Mouse (Mus musculus) liver, embryonic 11.5 days (tissue): Measurements from ENCODE around the gene Cnot6l. TPM values are rescaled to one million over a fixed set of nuclear protein-coding genes. Genes with fewer than 3 reads are reported as not detected.
A peak's percentile ranks its signal among the peaks of the same experiment; 100 is the strongest.

Experiments
- ATAC-seq: fragments of 200-750 bp; cut with Nextera tagmentation; replicated peaks from 2 replicates; pipeline ENCODE4 v1.8.0; 2017; ENCODE audit warnings: moderate number of reproducible peaks, mild to moderate bottlenecking, moderate TSS enrichment, moderate library complexity; ENCODE audit not compliant: low FRiP score
- DNase-seq: peaks from one replicate; pipeline ENCODE4 v3.0.0-alpha.2; 2017; ENCODE audit warnings: low spot score
- H3K27ac ChIP-seq: fragments of 300-500 bp; sonication (generic); 2 replicates; pipeline ENCODE4 v1.5.1; 2014; ENCODE audit warnings: mild to moderate bottlenecking, low read depth, low read length, control low read depth
- H3K27me3 ChIP-seq: fragments of 300-500 bp; sonication (generic); replicated peaks from 2 replicates; pipeline ENCODE4 v1.6.1; 2014; ENCODE audit warnings: low read length, mixed read lengths; ENCODE audit not compliant: control insufficient read depth, insufficient read depth
- H3K36me3 ChIP-seq: fragments of 300-500 bp; sonication (generic); 2 replicates; pipeline ENCODE4 v1.6.1; 2014; ENCODE audit warnings: mild to moderate bottlenecking, low read length, moderate library complexity, mixed read lengths; ENCODE audit not compliant: control insufficient read depth, insufficient read depth
- H3K4me1 ChIP-seq: fragments of 300-500 bp; sonication (generic); replicated peaks from 2 replicates; pipeline ENCODE4 v1.6.1; 2014; ENCODE audit warnings: low read length, mixed read lengths; ENCODE audit not compliant: control insufficient read depth, insufficient read depth
- H3K4me2 ChIP-seq: fragments of 300-500 bp; sonication (generic); 2 replicates; pipeline ENCODE4 v1.6.1; 2014; ENCODE audit warnings: mild to moderate bottlenecking, control low read depth, moderate library complexity
- H3K4me3 ChIP-seq: fragments of 300-500 bp; sonication (generic); 2 replicates; pipeline ENCODE4 v1.5.1; 2014; ENCODE audit warnings: low read depth, low read length, control low read depth
- H3K9ac ChIP-seq: fragments of 300-500 bp; sonication (generic); 2 replicates; pipeline ENCODE4 v1.6.1; 2014; ENCODE audit warnings: low read depth, low read length, control low read depth
- H3K9me3 ChIP-seq: fragments of 300-500 bp; sonication (generic); 2 replicates; pipeline ENCODE4 v1.6.1; 2016; ENCODE audit warnings: low read length, inconsistent platforms, mixed read lengths; ENCODE audit not compliant: control insufficient read depth
- WGBS: fragments of 180-500 bp; shearing (Covaris S2); extraction: QIAGEN DNeasy Blood & Tissue Kit; methylation state at CpG from one replicate; pipeline ENCODE4 v1.1.7; 2014; 5-methylcytosine and 5-hydroxymethylcytosine counted together
- polyA plus RNA-seq: library from polyadenylated mRNA; unstranded; fragments of >200 nt; fragmentation: Nextera tagmentation; extraction: Ambion mirVana; gene quantifications from 2 replicates; pipeline ENCODE4 v1.2.1, GENCODE M21; 2014

Gene Cnot6l
- polyA plus RNA-seq, 1 experiment from 2014 or later, result 11.5 TPM

DNA sequence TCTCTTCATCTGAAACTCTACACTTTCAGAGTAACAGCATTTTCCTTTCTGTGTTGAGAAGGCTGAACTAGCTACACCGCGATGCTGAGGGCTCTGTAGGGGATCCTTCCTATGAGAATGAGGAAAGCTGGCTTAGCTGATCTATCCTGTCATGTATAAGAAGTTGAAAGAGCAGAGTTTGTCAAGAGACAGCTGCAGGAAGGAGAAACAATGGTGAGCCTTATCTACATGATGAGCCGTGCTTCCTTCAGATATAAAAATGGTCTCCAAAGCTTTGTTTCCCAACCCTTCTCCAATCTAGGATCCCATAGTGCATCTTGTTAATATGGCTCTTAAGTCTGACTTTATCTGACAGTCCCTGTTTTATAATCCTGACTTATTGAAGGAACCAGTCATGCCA lies 6.5 kb upstream of the Cnot6l start:
- WGBS, result 40% methylated on average over 3 of the region's 3 CpGs

DNA sequence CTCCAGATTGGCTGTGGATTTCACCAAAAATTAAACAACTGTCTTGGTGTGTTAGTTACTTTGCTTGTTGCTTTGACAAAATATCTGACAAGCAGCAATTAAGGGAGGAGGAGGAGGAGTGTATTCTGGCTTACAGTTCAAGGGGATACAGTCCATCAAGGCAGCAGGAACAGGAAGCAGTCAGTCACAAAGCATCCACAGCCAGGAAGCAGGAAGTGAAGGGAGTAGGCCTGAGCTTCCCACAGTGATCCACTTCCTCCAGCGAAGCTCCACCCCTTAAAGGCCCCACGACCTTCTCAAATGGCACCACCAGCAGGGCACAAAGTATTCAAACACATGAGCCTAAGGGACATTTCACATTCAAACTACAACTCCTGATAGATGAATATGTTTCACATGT lies 2.8 kb upstream of the Cnot6l start:
- Histone ChIP-seq H3K27ac (no peak overlapping the region), H3K27me3 (no peaks in the 10 kb centered on the region), H3K9me3 (no peaks in the 10 kb centered on the region), H3K4me1 (peaks cover 6% of the 10 kb centered on the region), H3K9ac (no peak overlapping the region), H3K36me3 (no peaks in the 10 kb centered on the region), H3K4me3 (no peak overlapping the region), H3K4me2 (no peak overlapping the region)
- no peak for DNase-seq
- 72% methylated on average over 2 of the region's 2 CpGs for WGBS
- no peak for ATAC-seq

More for the DNA sequence above, 6.5 kb upstream of the Cnot6l start:
- Histone ChIP-seq H3K9me3 (no peaks in the 10 kb centered on the region), H3K27ac (no peak overlapping the region), H3K36me3 (no peaks in the 10 kb centered on the region), H3K27me3 (no peaks in the 10 kb centered on the region), H3K4me3 (no peak overlapping the region), H3K4me2 (no peak overlapping the region), H3K4me1 (no peaks in the 10 kb centered on the region), H3K9ac (no peak overlapping the region)
- DNase-seq (no peak), ATAC-seq (no peak)

DNA sequence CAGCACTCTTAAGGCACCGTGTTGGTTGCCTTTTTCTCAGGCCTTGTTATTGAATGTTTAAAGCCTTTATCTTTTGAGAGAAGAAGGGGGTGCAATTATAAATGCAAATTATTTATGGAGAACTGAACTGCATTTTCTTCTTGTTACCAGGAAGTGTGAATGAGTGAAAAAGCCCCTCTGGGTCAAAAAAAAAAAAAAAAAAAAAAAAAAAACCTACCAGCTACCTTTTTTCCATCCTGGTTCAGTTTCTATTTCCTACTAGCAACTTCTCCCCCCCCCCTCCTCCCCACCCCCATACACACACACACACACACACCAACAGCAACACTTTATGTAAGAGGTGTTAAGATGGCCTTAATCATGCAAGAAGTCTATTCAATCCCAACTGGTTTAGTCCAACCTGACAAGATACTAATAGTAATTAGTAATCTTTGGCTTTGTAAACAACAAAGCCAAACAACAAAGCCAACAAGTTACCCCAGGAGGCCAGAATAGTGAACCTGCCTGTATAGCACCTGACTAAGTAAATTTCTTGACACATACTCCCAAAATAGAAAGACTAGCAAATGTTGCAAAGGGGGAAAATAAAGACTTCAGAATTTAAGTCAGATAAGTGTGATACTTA lies 463 bp downstream of the Cnot6l start:
- WGBS, result 0% methylated on average over 1 of the region's 1 CpGs
- ATAC-seq, result no peak
- peak overlapping the region; percentile 80 for H3K9ac ChIP-seq

DNA sequence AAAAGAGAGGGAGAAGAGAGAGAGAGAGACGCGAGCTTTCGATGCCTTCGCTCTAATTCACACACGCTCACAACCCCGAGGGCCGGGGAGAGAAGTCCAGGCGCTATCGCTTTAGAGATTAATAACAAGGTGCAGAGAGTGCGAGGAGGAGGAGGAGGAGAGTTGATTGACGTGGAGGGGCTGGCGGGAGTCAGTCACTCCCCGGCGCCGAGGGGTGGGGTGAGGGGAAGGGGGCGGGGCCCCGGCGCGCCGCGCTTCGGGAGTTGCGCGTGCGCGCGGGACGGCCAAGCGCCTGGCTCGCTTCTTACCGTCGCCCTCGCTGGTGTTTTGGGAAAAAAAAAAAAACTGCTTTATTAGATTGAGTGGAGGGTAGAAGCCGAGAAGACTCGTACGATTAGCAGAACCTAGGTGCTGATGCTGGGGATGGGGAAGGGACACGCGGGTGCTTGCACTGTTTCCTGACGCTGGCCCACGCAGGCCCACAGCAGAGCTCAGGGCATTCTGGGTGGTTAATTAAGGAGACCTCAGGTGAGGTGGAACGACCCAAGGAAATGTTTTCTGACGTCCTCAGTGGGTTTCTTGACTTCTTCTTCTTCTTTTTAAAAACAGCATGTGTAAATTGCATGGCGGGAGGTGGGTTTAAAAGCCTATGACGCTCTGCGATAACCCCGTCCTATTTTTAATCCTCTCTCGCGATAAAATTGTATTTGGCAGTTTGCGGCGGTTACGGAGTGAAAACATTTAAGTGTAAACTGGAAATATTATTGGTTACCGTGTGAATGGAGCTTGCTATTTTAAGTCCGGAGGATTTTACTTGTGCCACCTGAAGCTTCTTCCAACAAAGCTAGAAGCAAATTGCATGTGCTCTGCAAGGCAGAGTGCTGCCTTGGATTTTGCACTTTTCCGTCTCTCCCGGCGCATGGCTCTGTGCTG lies 1.3 kb downstream of the Cnot6l start:
- WGBS, result under 1% methylated on average over 56 of the region's 56 CpGs
- H3K36me3 ChIP-seq, result no peaks in the 10 kb centered on the region
- ATAC-seq, result peak; percentile 94

More for the DNA sequence above, 463 bp downstream of the Cnot6l start:
- no peak for DNase-seq
- H3K36me3 ChIP-seq, result no peaks in the 10 kb centered on the region
- H3K9me3 ChIP-seq, result no peaks in the 10 kb centered on the region
- peak overlapping the region; percentile 94 for H3K4me2 ChIP-seq
- peak overlapping the region; percentile 89 for H3K4me3 ChIP-seq
- H3K27ac ChIP-seq, result peak overlapping the region; percentile 99
- no peaks in the 10 kb centered on the region for H3K27me3 ChIP-seq
- H3K4me1 ChIP-seq, result peaks cover 13% of the 10 kb centered on the region

DNA sequence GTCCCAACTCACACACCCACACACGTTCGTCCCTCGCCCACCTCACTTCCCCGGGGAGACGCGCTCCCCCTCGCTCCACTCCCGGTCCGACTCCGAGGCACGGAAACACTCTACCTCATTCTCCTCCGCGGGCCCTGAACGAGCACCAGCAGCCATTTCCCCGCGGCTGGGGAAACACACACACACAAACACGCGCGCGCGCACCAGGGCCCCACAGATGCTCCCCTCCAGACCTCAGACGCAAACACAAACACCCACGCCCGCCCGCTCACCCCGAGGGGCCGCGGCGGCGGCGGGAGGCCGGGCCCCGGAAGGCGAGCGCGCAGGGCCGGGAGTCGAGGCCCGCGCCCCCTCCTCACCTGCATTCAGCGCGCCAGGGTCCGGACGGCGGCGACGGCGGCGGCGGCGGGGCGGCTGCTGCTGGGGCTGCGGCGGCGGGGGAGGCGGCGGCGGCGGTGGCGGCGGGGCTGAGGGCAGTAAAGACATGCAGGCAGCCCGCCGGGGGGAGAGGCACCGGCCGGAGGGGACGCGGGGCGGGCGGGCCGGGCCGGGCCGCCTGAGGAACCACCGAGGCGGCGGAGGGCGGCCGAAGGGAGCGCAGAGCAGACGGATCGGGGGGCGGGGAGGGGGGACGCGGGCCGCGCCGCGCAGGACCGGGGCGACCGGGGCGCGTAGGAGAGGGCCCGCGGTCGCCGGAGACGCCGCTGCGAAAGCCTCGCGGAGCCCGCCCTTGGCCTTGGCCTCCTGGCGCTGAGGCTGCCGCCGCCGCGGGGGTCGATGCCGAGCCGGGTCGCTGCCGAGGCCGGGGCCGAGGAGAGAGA lies 2.2 kb downstream of the Cnot6l start:
- Histone ChIP-seq H3K27me3 (no peaks in the 10 kb centered on the region), H3K36me3 (no peaks in the 10 kb centered on the region), H3K4me3 (peak overlapping the region; percentile 89), H3K4me2 (peak overlapping the region; percentile 94), H3K9ac (peak overlapping the region; percentile 80), H3K9me3 (no peaks in the 10 kb centered on the region), H3K4me1 (peaks cover 13% of the 10 kb centered on the region), H3K27ac (peak overlapping the region; percentile 99)
- peak; percentile 42 for ATAC-seq
- peak; percentile 73 for DNase-seq
- WGBS, result 1% methylated on average over 59 of the region's 114 CpGs

More for the DNA sequence above, 1.3 kb downstream of the Cnot6l start:
- DNase-seq, result peak; percentile 89
- H3K4me2 ChIP-seq, result peak overlapping the region; percentile 94
- peak overlapping the region; percentile 80 for H3K9ac ChIP-seq
- peak overlapping the region; percentile 99 for H3K27ac ChIP-seq
- peaks cover 13% of the 10 kb centered on the region for H3K4me1 ChIP-seq
- H3K4me3 ChIP-seq, result peak overlapping the region; percentile 89
- H3K9me3 ChIP-seq, result no peaks in the 10 kb centered on the region
- no peaks in the 10 kb centered on the region for H3K27me3 ChIP-seq

DNA sequence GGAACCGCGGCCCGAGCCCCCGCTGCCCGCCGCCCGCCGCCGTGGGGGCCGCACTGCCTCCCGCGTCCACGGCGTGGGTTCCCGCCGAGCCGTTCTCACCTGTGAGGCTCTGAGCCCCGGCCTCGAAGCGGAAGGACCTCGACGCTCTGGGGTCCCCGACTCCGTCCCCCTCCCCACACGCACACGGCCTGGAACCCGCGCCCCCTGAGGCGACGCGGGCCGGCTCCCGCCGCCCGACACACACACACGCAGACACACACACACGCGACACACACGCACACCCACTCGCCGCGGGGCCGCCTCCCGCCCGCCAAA lies 2.8 kb downstream of the Cnot6l start:
- Histone ChIP-seq H3K9ac (peak overlapping the region; percentile 80), H3K36me3 (no peaks in the 10 kb centered on the region), H3K4me3 (peak overlapping the region; percentile 89), H3K4me1 (peaks cover 13% of the 10 kb centered on the region), H3K27me3 (no peaks in the 10 kb centered on the region), H3K27ac (peak overlapping the region; percentile 99), H3K9me3 (no peaks in the 10 kb centered on the region), H3K4me2 (peak overlapping the region; percentile 94)
- ATAC-seq, result no peak
- DNase-seq, result no peak
- WGBS, result 0% methylated on average over 26 of the region's 45 CpGs

DNA sequence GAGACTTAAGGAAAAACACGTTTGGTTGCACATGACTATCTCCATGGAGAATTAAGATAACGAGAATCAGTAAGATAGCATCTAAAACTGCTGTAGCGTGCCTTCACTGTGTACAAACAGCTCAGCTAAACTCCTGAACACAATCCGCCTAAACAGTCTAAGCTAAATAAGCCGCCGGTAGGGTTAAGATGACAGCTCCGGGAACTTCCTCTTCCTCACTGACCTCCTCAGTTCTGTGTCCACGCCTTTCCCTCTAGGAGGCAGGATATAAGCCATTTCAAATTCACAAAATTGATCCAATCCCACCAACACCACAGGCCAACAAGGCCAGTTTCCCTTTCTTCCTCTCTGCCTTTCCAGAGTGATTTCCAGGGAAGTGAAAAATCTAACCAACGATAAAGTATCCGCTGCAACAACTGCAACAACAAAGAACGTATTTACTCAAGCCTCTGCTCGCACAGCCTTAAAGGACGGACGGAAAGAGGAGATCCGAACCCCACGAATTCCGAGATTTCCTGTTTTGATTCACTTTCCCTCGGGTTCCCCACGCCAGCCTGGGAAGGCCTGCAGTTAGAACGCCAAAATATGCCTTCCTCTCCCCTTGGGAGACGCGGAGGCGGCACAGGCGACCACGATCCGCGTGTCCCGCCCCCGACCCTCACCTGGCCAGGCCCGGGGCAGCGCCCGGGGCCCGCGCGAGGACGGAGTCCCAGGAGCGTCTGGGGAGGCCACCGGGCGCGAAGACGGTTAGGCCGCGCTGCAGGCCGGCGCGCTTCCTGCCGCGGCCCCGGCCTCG lies 3.3 kb downstream of the Cnot6l start:
- ATAC-seq, result no peak

DNA sequence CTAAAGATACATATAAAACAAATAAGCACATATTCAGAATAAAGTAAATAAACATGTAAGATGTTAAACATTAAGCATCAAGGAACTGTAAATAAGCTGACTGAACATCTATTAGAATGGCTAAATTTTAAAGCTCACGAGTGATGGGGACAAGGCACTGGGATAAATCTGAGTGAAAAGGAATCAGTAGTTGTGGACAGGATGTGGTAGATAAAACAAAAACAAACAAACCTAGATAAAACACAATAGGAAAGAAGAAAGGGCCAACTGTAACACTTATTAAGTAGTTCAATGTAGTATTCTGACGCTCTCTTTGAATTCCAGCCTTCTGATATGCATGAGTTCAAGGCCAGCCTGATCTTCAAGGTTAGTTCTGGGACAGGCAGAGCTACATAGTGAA lies 21.6 kb downstream of the Cnot6l start:
- no peaks in the 10 kb centered on the region for H3K36me3 ChIP-seq

More for the DNA sequence above, 3.3 kb downstream of the Cnot6l start:
- WGBS, result under 1% methylated on average over 50 of the region's 50 CpGs
- Histone ChIP-seq H3K4me3 (peak overlapping the region; percentile 89), H3K27me3 (no peaks in the 10 kb centered on the region), H3K4me1 (peaks cover 13% of the 10 kb centered on the region), H3K27ac (peak overlapping the region; percentile 99), H3K4me2 (peak overlapping the region; percentile 94), H3K36me3 (no peaks in the 10 kb centered on the region), H3K9ac (peak overlapping the region; percentile 80), H3K9me3 (no peaks in the 10 kb centered on the region)
- DNase-seq, result peak; percentile 53

More for the DNA sequence above, 21.6 kb downstream of the Cnot6l start:
- H3K4me1 ChIP-seq, result no peaks in the 10 kb centered on the region; the same call in 1 of the 2 replicates
- H3K9ac ChIP-seq, result no peak overlapping the region
- ATAC-seq, result no peak
- no peak for DNase-seq
- H3K4me3 ChIP-seq, result no peak overlapping the region
- 70% methylated on average over 2 of the region's 2 CpGs for WGBS
- H3K27ac ChIP-seq, result no peak overlapping the region
- H3K4me2 ChIP-seq, result no peak overlapping the region
- H3K27me3 ChIP-seq, result no peaks in the 10 kb centered on the region
- no peaks in the 10 kb centered on the region for H3K9me3 ChIP-seq
